Mouse (Mus musculus): ENCODE results near the gene Acadm.

The Acadm gene

GRCm38 (mm10) chr3:153944335-153944990 lies at the start of gene Acadm:
Gene Acadm, minus strand, starts transcription at chr3:153944632.
- peak; percentile 97 for DNase-seq (ENCODE audit: low read depth, low spot score)

- peak; percentile 43 for DNase-seq (ENCODE audit: low read depth, low spot score)
These were observed 40.3 kb upstream of the Acadm start for GRCm38 (mm10) chr3:153984428-153985340.

GRCm38 (mm10) chr3:153980611-153981010 lies 36.2 kb upstream of the Acadm start:
- DNase-seq (ENCODE audit: low read depth, low spot score): no peak

GRCm38 (mm10) chr3:153975791-153976190 lies 31.4 kb upstream of the Acadm start:
- DNase-seq (ENCODE audit: low read depth, low spot score): no peak

GRCm38 (mm10) chr3:153975060-153975459 lies 30.6 kb upstream of the Acadm start:
- DNase-seq (ENCODE audit: low read depth, low spot score): no peak

GRCm38 (mm10) chr3:153973949-153974760 lies 29.7 kb upstream of the Acadm start:
- no peak for DNase-seq (ENCODE audit: low read depth, low spot score)

GRCm38 (mm10) chr3:153973171-153973948 lies 28.9 kb upstream of the Acadm start, which contains the start of gene Slc44a5:
Gene Slc44a5, plus strand, starts transcription at chr3:153973436.
- DNase-seq (ENCODE audit: low read depth, low spot score): no peak

GRCm38 (mm10) chr3:153969451-153969850 lies 25.0 kb upstream of the Acadm start:
- no peak for DNase-seq (ENCODE audit: low read depth, low spot score)

GRCm38 (mm10) chr3:153968549-153968948 lies 24.1 kb upstream of the Acadm start:
- DNase-seq (ENCODE audit: low read depth, low spot score): peak; percentile 67

- DNase-seq (ENCODE audit: low read depth, low spot score): no peak
These were observed 23.0 kb upstream of the Acadm start for GRCm38 (mm10) chr3:153967447-153967846.

GRCm38 (mm10) chr3:153961632-153962389 lies 17.4 kb upstream of the Acadm start:
- DNase-seq (ENCODE audit: low read depth, low spot score): peak; percentile 23

GRCm38 (mm10) chr3:153960884-153961283 lies 16.5 kb upstream of the Acadm start:
- no peak for DNase-seq (ENCODE audit: low read depth, low spot score)

- no peak for DNase-seq (ENCODE audit: low read depth, low spot score)
These were observed 15.3 kb upstream of the Acadm start for GRCm38 (mm10) chr3:153959731-153960207.

- DNase-seq (ENCODE audit: low read depth, low spot score): peak; percentile 62
These were observed 14.8 kb upstream of the Acadm start for GRCm38 (mm10) chr3:153959035-153959730.

- no peak for DNase-seq (ENCODE audit: low read depth, low spot score)
These were observed 13.5 kb upstream of the Acadm start for GRCm38 (mm10) chr3:153957916-153958315.

GRCm38 (mm10) chr3:153948176-153948575 lies 3.7 kb upstream of the Acadm start:
- DNase-seq (ENCODE audit: low read depth, low spot score): no peak

GRCm38 (mm10) chr3:153947271-153947670 lies 2.8 kb upstream of the Acadm start:
- DNase-seq (ENCODE audit: low read depth, low spot score): no peak

GRCm38 (mm10) chr3:153943901-153944334 lies 514 bp downstream of the Acadm start:
- DNase-seq (ENCODE audit: low read depth, low spot score): no peak

- peak; percentile 38 for DNase-seq (ENCODE audit: low read depth, low spot score)
These were observed 1.3 kb downstream of the Acadm start for GRCm38 (mm10) chr3:153943003-153943640.
